Mouse (Mus musculus) ovary, adult 18-20 months (tissue): ENCODE results near the gene Dpp8.
"Not testable (repeated sequence)": the region's sequence is repeated elsewhere in the genome, so short reads cannot be mapped to it uniquely, and the experiment has no call there.

Experiments
- DNase-seq: peaks from one replicate; pipeline ENCODE4 v3.0.0; 2022; ENCODE audit warnings: low spot score, mixed read lengths

Gene Dpp8

GRCm38 (mm10) chr9:65021887-65022579 lies 10.2 kb upstream of the Dpp8 start:
- no peak for DNase-seq

GRCm38 (mm10) chr9:65022580-65023135 lies 9.6 kb upstream of the Dpp8 start:
- peak; percentile 33 for DNase-seq

GRCm38 (mm10) chr9:65023447-65023846 lies 8.8 kb upstream of the Dpp8 start:
- no peak for DNase-seq

GRCm38 (mm10) chr9:65027241-65027640 lies 5.0 kb upstream of the Dpp8 start:
- no peak for DNase-seq

- DNase-seq = no peak
These were observed 3.9 kb upstream of the Dpp8 start for GRCm38 (mm10) chr9:65028313-65028712.

GRCm38 (mm10) chr9:65031355-65031754 lies 859 bp upstream of the Dpp8 start:
- DNase-seq = not testable (repeated sequence)

GRCm38 (mm10) chr9:65031894-65032268 lies 333 bp upstream of the Dpp8 start:
- no peak for DNase-seq

GRCm38 (mm10) chr9:65036456-65036855 lies 4.2 kb downstream of the Dpp8 start:
- no peak for DNase-seq

GRCm38 (mm10) chr9:65036861-65037260 lies 4.6 kb downstream of the Dpp8 start:
- no peak for DNase-seq

- DNase-seq = no peak
These were observed 9.2 kb downstream of the Dpp8 start for GRCm38 (mm10) chr9:65041430-65041829.

- no peak for DNase-seq
These were observed 14.8 kb downstream of the Dpp8 start for GRCm38 (mm10) chr9:65046993-65047392.

- DNase-seq = no peak
These were observed 17.2 kb downstream of the Dpp8 start for GRCm38 (mm10) chr9:65049422-65049821.

- DNase-seq = no peak
These were observed 18.8 kb downstream of the Dpp8 start for GRCm38 (mm10) chr9:65050981-65051380.

GRCm38 (mm10) chr9:65064251-65064650 lies 32.0 kb downstream of the Dpp8 start:
- no peak for DNase-seq

GRCm38 (mm10) chr9:65070587-65070986 lies 38.4 kb downstream of the Dpp8 start:
- no peak for DNase-seq

GRCm38 (mm10) chr9:65073555-65073954 lies 41.3 kb downstream of the Dpp8 start:
- DNase-seq = no peak

GRCm38 (mm10) chr9:65074251-65074650 lies 42.0 kb downstream of the Dpp8 start:
- DNase-seq = no peak

GRCm38 (mm10) chr9:65074855-65075493 lies 42.8 kb downstream of the Dpp8 start:
- no peak for DNase-seq

- peak; percentile 34 for DNase-seq
These were observed 45.3 kb downstream of the Dpp8 start for GRCm38 (mm10) chr9:65077536-65077935.

GRCm38 (mm10) chr9:65080141-65080540 lies 47.9 kb downstream of the Dpp8 start:
- DNase-seq = not testable (repeated sequence)

GRCm38 (mm10) chr9:65083075-65083765 lies 51.0 kb downstream of the Dpp8 start:
- no peak for DNase-seq

- peak; percentile 56 for DNase-seq
These were observed 52.1 kb downstream of the Dpp8 start for GRCm38 (mm10) chr9:65084198-65084807.
